Mouse (Mus musculus): ENCODE data around the gene Gnpat.

DNA sequence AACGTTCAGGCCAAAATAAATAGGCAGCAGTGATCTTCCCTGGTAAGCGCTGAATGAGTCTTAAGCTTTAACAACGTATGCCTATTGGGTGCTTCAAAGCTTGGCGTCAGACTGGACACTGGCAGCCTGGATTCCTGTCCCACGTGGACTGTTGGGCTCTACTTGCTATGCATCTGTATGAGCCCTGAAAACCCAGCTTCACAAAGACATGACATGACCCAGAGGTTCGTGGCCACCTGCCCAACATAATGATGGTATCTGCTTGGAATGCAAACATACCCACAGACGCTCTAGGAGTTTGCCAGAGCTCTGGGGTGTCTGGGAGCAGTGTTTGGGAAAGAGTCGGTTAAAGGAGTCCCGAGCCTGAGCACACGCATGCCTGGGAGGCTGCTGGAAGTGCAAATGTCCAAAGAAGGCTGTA is 63.5 kb downstream of the Gnpat start:
- TF ChIP-seq CTCF (IDR thresholded peaks at IDR 0.05; ENCODE audit: insufficient read depth, low read depth, low read length): no peak
- no peak for TF ChIP-seq POLR2A (IDR thresholded peaks at IDR 0.05; ENCODE audit: insufficient read depth, low read depth, low read length)

Measured in olfactory bulb, adult 2 months (tissue).